Mouse (Mus musculus) adrenal gland, postnatal 14 days (tissue): ENCODE data around the gene Mrpl1. TPM values are rescaled to one million over a fixed set of nuclear protein-coding genes. Genes with fewer than 3 reads are reported as not detected.
A peak's percentile ranks its signal among the peaks of the same experiment; 100 is the strongest.

ENCODE experiments used
- DNase-seq: peaks from one replicate; pipeline ENCODE4 v3.0.0; 2021; ENCODE audit warnings: mixed read lengths
- long read RNA-seq, 2 experiments: library from polyadenylated mRNA; stranded (forward); transcript quantifications; one replicate each; pipeline ENCODE4 v2.0.0; 2021
- total RNA-seq: library from RNA; stranded (reverse); gene quantifications from 2 replicates; pipeline ENCODE4 v1.2.3, GENCODE M21; 2021

Gene Mrpl1
- 22.2 and 23.2 TPM in 2 replicates for total RNA-seq
- long read RNA-seq, experiment 1, transcript Mrpl1-201 (9 exons, 3,431 nt), result major isoform, 23 of 28 reads
- long read RNA-seq, experiment 1, partial matches to known transcripts, result 2 of 28 reads
- long read RNA-seq, experiment 1, other reads (novel, unspliced or antisense), result 2 of 28 reads
- long read RNA-seq, experiment 2, transcript Mrpl1-201 (9 exons, 3,431 nt), result major isoform, 32 of 40 reads
- long read RNA-seq, experiment 2, partial matches to known transcripts, result 4 of 40 reads
- long read RNA-seq, experiment 2, other reads (novel, unspliced or antisense), result 4 of 40 reads

DNA sequence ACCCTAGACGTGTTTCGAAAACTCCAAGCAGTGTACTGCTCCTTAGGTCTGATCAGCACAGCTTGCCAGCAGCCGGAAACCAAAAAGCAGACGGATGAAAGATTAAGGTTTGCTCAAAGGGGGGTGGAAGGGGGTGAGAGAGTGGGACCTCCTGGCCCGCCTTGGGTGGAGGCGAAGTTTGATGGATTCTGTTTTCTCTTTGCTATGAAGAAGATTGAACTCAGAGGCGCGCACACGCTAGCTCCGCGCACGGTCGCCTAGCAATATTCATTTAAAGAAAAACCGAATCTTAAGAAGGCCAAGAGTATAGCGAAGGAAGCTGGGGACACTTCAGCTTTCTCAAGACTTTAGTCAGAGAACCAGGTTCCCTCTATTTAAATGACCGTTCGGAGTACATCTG lies at the start of gene Mrpl1:
Mrpl1 (plus strand) TSS at position 35 of the 400 bp plus-strand sequence.
- DNase-seq, result peak; percentile 49

DNA sequence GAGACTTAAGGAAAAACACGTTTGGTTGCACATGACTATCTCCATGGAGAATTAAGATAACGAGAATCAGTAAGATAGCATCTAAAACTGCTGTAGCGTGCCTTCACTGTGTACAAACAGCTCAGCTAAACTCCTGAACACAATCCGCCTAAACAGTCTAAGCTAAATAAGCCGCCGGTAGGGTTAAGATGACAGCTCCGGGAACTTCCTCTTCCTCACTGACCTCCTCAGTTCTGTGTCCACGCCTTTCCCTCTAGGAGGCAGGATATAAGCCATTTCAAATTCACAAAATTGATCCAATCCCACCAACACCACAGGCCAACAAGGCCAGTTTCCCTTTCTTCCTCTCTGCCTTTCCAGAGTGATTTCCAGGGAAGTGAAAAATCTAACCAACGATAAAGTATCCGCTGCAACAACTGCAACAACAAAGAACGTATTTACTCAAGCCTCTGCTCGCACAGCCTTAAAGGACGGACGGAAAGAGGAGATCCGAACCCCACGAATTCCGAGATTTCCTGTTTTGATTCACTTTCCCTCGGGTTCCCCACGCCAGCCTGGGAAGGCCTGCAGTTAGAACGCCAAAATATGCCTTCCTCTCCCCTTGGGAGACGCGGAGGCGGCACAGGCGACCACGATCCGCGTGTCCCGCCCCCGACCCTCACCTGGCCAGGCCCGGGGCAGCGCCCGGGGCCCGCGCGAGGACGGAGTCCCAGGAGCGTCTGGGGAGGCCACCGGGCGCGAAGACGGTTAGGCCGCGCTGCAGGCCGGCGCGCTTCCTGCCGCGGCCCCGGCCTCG lies 48.6 kb upstream of the Mrpl1 start:
- peak; percentile 51 for DNase-seq

DNA sequence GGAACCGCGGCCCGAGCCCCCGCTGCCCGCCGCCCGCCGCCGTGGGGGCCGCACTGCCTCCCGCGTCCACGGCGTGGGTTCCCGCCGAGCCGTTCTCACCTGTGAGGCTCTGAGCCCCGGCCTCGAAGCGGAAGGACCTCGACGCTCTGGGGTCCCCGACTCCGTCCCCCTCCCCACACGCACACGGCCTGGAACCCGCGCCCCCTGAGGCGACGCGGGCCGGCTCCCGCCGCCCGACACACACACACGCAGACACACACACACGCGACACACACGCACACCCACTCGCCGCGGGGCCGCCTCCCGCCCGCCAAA lies 48.1 kb upstream of the Mrpl1 start:
- no peak for DNase-seq

DNA sequence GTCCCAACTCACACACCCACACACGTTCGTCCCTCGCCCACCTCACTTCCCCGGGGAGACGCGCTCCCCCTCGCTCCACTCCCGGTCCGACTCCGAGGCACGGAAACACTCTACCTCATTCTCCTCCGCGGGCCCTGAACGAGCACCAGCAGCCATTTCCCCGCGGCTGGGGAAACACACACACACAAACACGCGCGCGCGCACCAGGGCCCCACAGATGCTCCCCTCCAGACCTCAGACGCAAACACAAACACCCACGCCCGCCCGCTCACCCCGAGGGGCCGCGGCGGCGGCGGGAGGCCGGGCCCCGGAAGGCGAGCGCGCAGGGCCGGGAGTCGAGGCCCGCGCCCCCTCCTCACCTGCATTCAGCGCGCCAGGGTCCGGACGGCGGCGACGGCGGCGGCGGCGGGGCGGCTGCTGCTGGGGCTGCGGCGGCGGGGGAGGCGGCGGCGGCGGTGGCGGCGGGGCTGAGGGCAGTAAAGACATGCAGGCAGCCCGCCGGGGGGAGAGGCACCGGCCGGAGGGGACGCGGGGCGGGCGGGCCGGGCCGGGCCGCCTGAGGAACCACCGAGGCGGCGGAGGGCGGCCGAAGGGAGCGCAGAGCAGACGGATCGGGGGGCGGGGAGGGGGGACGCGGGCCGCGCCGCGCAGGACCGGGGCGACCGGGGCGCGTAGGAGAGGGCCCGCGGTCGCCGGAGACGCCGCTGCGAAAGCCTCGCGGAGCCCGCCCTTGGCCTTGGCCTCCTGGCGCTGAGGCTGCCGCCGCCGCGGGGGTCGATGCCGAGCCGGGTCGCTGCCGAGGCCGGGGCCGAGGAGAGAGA lies 47.5 kb upstream of the Mrpl1 start:
- peak; percentile 80 for DNase-seq

DNA sequence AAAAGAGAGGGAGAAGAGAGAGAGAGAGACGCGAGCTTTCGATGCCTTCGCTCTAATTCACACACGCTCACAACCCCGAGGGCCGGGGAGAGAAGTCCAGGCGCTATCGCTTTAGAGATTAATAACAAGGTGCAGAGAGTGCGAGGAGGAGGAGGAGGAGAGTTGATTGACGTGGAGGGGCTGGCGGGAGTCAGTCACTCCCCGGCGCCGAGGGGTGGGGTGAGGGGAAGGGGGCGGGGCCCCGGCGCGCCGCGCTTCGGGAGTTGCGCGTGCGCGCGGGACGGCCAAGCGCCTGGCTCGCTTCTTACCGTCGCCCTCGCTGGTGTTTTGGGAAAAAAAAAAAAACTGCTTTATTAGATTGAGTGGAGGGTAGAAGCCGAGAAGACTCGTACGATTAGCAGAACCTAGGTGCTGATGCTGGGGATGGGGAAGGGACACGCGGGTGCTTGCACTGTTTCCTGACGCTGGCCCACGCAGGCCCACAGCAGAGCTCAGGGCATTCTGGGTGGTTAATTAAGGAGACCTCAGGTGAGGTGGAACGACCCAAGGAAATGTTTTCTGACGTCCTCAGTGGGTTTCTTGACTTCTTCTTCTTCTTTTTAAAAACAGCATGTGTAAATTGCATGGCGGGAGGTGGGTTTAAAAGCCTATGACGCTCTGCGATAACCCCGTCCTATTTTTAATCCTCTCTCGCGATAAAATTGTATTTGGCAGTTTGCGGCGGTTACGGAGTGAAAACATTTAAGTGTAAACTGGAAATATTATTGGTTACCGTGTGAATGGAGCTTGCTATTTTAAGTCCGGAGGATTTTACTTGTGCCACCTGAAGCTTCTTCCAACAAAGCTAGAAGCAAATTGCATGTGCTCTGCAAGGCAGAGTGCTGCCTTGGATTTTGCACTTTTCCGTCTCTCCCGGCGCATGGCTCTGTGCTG lies 46.6 kb upstream of the Mrpl1 start:
- peak; percentile 93 for DNase-seq

DNA sequence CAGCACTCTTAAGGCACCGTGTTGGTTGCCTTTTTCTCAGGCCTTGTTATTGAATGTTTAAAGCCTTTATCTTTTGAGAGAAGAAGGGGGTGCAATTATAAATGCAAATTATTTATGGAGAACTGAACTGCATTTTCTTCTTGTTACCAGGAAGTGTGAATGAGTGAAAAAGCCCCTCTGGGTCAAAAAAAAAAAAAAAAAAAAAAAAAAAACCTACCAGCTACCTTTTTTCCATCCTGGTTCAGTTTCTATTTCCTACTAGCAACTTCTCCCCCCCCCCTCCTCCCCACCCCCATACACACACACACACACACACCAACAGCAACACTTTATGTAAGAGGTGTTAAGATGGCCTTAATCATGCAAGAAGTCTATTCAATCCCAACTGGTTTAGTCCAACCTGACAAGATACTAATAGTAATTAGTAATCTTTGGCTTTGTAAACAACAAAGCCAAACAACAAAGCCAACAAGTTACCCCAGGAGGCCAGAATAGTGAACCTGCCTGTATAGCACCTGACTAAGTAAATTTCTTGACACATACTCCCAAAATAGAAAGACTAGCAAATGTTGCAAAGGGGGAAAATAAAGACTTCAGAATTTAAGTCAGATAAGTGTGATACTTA lies 45.8 kb upstream of the Mrpl1 start:
- DNase-seq, result no peak

DNA sequence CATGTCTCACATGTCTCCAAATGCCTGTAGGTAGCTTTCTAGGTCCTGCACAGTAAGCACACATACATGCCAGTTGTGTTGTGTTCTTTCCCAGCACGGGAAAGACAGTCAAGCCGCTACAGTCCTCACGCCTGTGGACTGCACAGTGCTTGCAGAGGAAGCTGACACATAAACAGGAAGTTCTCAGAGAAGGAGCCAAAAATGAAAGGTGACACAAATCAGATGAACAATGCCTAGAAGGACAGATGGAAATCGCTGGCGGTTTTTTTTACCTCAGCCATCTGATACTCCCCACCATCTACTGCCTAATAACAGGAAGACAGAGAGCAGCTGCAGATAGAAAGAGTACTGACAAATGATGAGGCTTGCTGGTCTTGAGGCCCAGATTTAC lies 45.3 kb upstream of the Mrpl1 start, which contains the start of gene Cnot6l:
Cnot6l (minus strand) TSS at position 151 of the 391 bp plus-strand sequence.
- DNase-seq, result peak; percentile 48

DNA sequence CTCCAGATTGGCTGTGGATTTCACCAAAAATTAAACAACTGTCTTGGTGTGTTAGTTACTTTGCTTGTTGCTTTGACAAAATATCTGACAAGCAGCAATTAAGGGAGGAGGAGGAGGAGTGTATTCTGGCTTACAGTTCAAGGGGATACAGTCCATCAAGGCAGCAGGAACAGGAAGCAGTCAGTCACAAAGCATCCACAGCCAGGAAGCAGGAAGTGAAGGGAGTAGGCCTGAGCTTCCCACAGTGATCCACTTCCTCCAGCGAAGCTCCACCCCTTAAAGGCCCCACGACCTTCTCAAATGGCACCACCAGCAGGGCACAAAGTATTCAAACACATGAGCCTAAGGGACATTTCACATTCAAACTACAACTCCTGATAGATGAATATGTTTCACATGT lies 42.5 kb upstream of the Mrpl1 start:
- no peak for DNase-seq

DNA sequence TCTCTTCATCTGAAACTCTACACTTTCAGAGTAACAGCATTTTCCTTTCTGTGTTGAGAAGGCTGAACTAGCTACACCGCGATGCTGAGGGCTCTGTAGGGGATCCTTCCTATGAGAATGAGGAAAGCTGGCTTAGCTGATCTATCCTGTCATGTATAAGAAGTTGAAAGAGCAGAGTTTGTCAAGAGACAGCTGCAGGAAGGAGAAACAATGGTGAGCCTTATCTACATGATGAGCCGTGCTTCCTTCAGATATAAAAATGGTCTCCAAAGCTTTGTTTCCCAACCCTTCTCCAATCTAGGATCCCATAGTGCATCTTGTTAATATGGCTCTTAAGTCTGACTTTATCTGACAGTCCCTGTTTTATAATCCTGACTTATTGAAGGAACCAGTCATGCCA lies 38.9 kb upstream of the Mrpl1 start:
- no peak for DNase-seq

DNA sequence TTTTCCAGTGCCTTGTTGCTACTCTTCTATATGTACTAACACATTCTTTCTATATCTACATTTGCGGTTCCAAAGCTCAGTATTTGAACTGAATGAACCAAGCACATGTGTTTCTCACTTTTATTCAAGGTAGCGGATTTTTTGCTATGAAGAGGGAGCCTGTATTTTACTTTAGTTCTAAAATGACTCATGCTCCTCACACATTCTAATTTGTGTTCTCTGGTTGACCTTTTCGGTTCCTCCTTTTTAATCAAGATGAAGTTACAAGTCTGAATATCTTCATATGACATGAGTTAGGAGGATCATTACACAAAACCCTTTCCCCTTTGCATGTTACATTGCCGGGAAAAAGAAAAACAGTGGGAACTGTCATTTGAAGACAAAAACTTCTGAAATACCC lies 37.5 kb upstream of the Mrpl1 start:
- no peak for DNase-seq

DNA sequence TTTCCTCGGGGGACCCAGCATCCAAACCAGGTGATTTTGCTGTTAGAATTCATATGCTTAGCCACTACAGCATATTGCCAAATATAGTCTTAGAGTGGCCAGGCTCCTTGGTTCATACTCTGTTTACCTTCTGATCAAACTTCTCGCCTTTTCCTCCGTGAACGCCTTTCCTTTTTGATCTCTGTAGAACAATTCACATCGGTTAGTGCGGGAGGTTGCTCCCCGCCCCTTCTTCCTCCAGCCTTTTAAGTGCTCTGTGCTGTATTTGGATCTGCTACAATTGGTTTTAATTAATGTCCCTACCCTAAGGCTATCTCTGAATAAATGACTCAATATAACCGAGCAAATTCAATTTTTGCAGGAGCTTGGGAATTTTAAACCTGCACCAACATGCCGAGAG lies 33.2 kb upstream of the Mrpl1 start:
- no peak for DNase-seq

DNA sequence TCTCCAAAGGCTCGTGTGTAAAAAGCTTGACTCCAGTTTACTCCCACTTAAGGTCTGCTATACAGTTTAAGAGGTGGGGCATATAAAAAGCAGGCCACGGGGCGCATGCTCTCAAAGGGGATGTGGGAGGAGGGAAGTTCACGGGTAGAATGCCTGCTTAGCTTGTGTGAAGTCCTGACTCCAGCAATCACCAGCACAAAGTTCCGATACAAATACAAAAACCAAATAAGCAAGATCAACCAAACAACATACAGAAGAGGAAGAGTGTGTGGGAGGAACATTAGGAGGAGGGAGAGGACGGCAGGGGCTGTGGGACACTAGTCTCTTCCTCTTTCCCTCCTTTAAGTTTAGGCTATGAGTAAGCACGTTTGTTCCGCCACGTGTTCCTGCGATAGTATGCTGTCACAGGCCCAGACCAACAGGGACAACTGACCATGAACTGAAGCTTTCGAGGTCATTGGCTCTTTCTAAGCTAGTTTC lies 32.4 kb upstream of the Mrpl1 start:
- no peak for DNase-seq

DNA sequence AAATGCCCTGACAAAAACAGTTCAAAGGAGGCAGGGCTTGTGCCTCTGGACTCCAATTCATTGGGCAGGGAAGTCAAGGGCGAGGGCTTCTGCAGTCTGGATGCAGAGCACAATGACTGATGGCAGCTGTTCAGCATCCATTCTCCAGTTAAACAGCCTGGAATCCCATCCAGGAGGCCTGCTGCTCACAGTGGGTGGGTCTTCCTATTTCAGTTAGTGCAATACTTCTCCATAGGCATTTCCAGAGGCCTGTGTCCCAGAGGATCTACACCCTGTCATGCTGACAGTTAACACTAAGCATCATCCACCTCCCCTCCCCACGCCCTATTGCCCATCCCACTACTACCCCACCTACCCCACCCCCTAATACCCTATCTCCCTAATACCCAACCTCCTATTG lies 26.1 kb upstream of the Mrpl1 start:
- DNase-seq, result no peak

DNA sequence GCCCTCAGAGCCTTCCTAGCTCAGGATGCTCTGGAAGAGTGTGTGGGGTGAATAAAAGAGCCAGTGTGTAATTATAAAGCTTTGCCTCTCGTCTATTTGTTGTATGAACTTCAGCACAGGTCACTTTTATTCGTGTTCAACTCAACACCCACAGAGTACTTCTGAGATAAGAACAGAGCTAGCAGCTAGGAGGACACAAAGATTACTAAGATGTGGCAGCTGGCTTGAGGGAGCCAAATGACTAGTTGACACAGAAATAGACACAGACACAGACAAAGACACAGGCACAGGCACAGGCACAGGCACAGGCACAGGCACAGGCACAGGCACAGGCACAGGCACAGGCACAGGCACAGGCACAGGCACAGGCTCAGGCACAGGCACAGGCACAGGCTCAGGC lies 25.3 kb upstream of the Mrpl1 start:
- no peak for DNase-seq

DNA sequence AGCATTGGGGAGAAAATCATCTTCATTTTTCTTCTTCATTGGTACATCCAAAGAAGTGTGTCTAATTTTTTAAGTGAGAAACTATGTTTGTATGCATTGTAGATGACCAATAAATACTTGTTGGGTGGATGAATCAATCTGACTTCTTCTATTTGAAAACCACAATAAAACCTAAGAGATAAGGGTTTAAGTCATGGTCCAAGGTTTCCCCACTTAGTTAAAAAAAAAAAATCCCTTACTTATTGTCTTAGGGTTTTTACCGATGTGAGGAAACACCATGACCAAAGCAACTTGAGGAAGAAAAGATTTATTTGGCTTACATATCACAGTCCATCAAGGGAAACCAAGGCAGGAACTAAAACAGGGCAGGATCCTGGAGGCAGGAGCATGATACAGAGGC lies 19.5 kb upstream of the Mrpl1 start:
- DNase-seq, result no peak

DNA sequence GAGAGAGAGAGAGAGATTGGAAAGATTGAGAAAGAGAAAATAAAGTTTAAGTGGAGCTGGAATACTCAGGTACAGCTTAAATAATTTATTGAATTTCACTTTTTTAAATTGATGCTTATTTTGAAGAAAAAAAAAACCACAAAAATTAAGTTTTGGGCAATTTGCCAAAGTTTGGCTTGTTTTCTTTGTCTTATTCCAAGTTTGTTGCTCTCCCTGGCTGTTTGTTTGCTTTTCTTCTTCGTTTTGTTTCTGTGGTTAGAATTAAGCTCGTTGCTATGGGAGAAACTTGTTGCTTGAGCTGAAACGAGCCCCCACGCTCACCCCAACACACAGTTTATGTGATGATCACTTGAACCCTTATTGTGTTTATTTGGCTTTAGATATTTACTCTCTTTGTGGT lies 18.0 kb upstream of the Mrpl1 start:
- no peak for DNase-seq

DNA sequence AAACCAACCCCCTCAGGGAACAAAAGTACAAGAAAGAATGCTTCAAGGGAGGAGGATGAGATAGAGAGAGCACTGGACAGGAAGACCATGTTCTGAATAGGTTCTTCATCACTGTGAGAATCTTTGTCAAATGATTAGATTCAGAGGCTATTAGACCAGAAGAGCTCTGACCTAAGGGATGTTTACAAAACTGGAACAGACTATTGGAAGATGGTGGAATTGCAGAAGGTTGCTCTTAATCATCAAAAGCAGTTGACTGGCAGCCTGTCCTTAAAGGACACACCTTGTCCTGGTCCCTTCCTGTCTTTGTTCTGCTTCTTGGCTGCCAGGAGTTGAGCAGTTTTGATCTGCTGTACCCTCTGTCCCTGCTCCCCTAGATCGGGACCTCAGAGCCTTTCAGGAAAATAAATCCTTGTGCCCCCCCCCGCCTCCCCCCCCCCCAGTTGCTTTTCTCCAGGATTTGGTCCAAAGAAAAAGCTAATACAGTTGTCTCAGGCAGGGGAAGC lies 12.7 kb upstream of the Mrpl1 start:
- DNase-seq, result no peak

DNA sequence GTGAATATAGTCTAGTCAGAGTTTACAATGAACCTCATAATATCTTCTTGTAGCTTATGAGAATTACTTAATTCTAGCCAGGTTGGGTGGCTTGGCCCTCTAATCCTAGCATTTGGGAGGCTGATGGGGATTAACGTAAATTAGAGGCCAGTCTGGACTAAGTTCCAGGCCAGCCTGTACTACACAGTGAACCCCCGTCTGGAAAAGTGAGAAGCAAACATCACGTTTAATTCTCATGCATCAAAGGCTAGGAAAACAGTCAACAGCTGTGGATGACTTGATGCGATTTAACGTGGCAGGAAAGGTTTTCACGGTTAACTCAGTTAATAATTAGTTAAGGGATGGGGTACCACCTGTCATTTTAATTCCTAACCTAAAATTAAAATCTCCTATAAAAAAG lies 11.0 kb upstream of the Mrpl1 start:
- no peak for DNase-seq

DNA sequence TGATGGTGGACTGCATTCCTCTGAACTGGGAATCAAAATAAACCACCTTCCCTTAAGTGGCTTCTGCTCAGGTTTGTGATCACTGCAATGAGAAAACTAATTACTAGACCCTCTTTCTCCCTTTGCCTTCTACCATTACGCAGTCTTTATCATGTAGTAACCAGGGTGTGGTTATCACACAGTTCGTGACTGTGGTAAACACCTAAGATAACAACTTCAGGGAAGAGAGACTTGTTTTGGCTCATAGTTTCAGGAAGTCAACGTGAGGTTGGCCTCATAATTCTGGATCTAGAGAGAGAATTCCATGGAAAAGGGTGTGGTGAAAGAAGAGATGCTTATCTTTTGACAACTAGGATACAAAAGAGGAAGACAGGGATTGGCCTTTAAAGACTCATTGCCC lies 9.0 kb upstream of the Mrpl1 start:
- DNase-seq, result no peak

DNA sequence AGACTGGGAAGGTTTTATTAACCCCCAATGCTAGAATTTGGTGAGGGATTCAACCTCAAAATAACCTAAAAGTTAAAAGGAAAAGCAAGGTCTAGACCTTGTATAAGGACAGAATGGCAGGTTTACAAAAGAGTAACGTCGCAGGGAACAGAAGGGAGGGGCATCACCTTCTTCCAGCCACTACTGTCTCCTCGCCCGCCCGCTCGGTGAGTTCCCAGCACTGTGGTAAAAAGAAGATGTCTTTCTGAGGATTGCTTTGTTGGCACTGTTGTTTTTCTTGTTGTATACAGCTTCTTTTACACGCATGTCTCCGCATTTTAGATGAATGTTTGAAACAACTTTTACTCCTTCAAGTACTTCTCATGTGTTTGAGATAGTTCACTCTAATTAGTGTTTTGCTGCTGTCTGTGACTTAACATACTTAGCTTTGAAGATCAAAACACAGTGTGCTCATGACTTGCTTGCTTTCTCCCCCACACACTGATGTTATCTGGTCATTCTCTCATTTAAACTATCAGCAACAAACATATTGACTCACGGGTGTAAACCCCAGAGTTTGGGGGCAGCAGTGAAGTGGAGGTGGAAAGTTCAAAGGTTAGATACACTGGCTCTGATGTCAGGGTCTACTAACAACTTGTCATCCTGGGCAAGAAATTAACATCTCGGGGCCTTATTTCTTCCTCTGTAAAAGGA lies 7.7 kb upstream of the Mrpl1 start:
- DNase-seq, result no peak

DNA sequence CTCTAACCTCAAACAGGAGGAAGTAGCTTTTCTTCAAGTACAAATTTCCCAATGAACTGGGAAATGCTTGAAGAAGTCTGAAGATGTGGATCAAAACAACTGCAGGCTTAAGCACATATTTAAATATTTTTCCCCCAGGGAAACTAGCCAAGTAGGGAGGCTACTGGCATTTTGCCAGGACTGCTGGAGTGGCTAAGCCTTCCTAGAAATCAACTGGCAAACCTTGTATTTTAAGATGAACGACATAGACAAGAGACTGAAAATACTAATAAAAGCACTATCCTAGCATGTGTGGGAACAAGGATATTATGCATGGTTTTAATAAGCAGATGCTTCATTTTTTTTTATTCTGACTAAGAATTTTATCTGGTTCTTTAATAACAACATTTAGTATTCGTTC lies 2.4 kb upstream of the Mrpl1 start:
- DNase-seq, result peak; percentile 65
